Mouse (Mus musculus) gastrocnemius, adult 8-10 months (tissue): ENCODE results near the gene Tesk1. TPM values are rescaled to one million over a fixed set of nuclear protein-coding genes. Genes with fewer than 3 reads are reported as not detected.

ENCODE experiments used
- DNase-seq, 2 experiments: peaks; one replicate each; pipeline ENCODE4 v3.0.0; 2022; ENCODE audit warnings: low spot score in 2 of 2
- total RNA-seq, 4 experiments: library from RNA; stranded (reverse); gene quantifications; 2 replicates each; pipeline ENCODE4 v1.2.4; 2022

The Tesk1 gene
- total RNA-seq: 10 to 100 TPM; 53.4 to 69.3 (median 59.4) TPM

DNA sequence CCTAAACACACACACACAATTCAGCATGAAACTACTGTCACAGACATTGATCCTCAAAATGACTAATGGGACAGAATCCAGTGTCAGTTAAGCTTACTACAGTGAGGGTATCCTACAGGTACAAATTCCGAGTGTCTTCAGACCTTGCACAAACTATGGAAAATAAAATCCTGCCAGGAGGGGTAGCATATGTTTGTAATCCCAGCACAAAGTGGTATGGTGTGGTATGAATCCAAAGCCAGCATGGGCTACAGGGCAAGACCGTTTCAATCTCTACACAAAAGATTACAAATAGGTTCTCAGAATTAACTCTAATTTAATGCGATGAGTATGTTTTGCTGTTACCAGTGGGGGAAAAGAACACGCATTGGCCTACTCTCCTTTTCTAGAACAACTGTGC lies at the start of gene Tesk1:
TSS of gene Tesk1 (plus strand) at position 301 of the 400 bp plus-strand sequence.
- DNase-seq: no peak

DNA sequence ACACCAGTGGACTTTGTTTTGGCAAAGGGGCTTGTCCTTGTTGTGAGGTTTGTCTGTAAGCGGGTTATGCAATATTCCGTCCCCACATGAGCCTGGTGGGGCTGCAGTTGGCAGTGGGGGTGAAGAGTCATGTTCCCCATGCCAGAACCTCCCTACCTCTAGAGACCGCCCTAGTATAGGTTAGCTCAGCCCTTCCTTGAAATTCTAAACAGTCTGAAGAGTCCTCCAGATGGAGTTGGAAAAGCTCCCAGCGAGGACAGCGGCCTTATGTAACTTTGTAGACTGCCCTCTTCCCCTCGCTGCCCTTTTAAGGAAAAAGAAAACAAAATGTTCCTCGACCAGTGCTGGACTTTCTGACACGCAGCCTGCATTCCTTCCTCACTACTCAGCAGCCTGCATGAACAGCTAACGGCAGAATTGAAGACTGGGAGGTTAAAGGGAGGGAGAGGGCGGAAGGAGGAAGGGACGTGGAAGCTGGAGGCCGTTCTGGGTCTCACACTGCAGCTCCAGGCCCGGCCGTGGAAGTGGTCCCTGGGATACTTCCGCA lies 47.3 kb upstream of the Tesk1 start:
- DNase-seq: peak; percentile 67 to 84

DNA sequence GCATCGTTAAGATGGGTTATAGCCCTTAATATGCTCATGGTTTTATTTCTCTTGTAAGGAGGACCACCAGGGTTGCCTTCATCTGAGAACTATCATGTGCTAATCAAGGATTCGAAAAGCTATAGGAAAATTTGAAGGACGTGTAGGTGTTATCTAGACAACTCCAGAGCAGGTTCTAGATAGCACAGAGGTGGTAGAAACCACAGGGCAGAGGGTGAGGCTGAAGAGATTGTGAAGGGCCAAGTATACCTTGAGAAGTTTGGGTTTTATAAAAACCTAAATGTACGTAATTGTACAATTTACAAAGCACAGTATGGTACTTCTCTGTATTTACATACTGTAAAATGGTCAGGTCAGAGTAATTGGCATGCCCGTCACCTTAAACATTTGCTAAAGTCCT lies 46.6 kb upstream of the Tesk1 start:
- DNase-seq: no peak

DNA sequence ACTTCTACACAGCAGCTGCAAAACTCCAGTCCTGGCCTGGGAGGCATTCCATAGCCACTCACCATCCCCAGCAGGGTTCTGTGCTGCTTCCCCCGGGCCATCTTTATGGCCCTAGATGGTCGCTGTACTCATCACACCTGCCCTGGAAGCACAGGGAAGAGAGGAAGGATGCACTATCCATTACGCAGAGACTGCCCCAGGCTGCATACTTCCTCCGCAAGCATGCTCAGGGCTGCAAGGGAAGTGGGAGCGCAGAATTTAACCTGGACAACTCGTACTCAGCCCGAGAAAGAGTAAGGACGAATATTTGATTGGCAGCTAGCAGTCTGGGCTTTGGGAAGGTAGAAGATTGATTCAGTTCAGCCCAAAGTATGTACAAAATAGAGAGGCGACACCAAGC lies 45.9 kb upstream of the Tesk1 start:
- DNase-seq: no peak

DNA sequence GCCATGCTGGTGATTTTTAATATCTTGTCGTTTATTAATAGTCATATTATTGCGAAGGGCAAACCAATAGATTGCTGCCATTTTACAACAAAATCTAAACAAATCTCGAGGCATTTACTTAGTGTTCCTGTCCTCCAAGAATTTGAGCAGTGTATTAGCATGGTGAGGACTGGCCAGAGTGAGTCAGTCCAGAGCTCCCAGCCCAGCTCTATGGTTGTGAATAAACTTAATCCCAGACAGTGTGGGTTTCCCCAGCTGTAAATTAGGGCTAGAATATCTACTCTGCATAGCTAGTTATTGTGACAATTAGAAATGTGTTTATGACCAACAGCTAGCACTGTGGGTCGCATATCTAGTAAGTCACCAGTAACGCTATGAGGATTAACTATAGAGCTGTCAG lies 45.4 kb upstream of the Tesk1 start:
- no peak for DNase-seq

DNA sequence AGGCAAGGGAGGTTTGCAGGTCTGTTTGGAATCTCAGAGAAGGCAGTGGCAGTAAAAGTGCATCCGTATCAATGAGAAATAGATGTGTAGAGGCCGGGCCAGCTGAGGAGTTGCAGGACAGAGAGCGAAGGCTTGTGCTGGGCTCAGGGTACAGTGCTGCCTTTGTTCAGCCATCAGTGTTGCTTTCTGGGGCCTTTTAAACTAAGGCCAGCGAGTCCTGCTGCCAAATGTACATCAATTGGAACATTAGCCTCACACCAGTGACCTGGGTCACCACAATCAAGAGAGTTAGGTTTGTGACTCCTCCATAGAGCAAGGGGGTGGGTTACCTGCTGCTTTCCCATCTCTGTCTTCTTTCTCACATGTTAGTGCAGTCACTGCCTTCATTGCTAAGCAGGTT lies 43.7 kb upstream of the Tesk1 start:
- no peak for DNase-seq

DNA sequence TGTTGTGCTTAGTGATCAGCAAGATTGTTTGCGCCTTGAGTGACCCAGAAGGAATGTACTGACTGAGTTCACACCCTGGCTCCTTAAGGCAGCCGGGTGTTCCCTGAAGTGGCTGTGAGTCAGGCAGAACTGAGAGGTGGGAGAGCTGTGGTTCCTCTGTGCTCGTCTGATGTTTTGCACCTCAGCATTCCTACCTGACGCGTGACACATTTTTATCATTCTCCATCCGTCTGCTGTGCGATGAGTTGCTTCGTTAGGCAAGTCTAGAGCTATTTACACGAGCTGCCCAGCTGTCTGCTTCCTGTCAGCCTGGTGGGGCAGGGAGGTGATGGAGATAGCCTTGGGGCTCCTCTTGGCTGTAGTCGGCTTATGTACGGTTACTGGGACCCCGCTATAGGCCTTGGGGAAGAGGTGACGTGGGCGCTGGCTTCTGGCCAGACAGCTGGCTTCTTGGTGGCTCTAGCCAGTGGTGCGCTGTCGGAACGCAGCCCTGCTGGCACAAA lies 42.9 kb upstream of the Tesk1 start:
- DNase-seq: peak; percentile 36 to 58

DNA sequence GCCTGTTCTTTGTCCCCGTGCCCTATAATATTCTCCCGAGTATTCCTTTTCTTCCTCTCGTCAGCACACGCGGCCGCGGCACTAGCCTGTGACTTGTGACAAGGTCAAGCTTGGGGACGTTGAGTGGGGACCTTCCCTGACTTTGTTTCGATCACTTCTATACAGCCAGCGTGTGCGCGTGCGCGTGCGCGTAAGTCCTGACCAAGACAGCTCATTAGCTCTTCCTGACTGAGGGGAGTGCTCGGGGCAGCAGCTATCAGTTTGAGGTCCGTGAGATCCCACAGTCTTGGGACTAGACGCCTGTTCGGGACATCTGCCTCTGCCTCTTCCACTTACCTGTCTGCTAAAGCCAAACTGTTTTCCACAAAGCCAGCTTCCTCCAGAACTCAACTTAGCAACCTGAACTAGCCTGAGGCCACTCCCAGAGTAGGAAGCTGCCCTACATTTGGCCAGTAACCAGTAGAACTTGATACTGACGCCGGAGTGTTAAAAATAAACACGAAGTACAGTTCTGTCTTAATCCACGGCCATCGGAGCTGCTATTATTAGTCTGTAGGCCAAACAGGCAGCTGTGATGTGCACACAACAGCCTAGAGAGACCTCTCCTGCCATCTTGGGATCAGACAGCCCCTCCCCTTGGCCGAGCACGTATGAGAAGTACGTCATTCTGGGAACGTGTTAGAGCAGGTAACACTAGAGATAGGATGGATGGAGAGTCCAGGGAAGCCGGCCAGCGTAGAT lies 42.2 kb upstream of the Tesk1 start:
- DNase-seq: peak; percentile 38 to 66

DNA sequence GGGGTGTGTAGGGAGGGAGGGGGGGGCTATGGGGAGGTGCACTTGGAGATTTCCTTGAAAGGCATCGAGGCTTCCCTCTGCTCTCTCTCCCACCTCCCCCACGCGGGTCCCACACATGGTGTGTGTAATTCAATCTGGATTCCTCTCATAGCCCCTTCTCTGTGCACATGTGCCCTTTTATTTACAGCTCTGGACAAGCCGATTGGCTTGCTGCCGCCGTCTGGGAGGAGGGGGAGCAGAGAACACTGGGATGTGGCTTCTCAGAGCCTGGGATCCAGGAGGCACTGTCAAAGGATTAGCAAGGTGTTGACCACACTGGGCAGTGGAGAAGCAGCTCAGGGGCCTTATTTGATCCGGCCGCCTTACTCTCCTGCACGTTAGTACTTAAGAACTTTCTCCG lies 40.8 kb upstream of the Tesk1 start:
- DNase-seq: no peak

DNA sequence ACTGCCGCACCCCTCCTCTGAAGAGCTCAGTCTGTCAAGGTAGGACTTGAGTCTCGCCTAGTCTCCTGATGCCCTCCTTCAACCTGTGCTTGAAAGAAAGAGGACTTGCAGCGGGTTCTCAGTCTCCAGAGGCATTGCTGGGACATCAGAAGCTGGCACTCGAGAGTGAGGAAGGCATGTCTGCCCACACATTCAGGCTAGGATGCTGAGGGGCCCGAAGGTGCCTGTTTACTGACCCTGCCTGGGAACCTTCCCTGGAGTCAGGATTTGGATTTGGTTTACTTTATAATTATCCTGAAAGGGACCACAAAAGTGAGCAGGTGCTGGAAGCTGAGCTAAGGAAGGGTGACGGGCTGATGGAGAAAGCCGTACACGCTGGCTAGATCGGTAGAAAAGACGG lies 40.3 kb upstream of the Tesk1 start:
- no peak for DNase-seq

DNA sequence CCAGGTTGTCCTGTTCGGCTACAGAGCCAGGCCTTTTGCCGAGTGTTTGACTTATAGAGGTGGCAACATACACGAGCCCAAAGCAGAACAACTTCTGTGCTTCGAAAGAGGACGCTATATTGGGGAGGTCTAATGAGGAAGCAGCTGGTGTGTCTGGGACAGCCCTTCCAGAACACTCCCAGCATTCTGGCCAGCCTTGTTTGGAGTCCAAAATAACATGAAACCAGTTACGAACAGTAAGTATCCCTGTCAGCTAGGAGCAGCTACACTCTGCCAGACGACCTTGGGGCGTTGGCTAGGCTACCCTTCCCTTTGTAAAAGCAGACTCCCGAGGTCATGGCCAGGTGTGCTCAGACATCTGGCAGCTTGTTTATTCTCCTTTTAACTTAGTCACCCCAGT lies 39.5 kb upstream of the Tesk1 start:
- DNase-seq: peak; percentile 51 to 53

DNA sequence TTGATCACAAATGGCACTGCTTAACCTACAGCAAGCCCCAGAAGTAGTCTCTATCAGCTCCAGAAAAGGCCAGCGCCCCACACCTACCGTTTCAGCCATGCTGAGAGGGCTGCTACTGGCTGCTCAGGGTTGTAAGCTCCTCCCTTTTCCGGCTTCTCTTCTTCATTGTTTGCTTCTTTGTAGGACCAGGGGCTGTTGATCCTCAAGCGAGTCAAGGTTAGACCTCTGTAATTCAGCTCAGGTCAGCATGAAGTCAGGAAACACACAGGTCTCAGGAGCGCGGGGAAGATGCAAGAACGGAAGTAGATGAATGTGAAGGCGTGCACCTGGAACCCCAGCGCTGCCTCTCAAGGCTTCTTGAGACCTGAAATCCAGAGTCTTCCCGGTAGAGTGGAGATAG lies 37.0 kb upstream of the Tesk1 start:
- no peak for DNase-seq

DNA sequence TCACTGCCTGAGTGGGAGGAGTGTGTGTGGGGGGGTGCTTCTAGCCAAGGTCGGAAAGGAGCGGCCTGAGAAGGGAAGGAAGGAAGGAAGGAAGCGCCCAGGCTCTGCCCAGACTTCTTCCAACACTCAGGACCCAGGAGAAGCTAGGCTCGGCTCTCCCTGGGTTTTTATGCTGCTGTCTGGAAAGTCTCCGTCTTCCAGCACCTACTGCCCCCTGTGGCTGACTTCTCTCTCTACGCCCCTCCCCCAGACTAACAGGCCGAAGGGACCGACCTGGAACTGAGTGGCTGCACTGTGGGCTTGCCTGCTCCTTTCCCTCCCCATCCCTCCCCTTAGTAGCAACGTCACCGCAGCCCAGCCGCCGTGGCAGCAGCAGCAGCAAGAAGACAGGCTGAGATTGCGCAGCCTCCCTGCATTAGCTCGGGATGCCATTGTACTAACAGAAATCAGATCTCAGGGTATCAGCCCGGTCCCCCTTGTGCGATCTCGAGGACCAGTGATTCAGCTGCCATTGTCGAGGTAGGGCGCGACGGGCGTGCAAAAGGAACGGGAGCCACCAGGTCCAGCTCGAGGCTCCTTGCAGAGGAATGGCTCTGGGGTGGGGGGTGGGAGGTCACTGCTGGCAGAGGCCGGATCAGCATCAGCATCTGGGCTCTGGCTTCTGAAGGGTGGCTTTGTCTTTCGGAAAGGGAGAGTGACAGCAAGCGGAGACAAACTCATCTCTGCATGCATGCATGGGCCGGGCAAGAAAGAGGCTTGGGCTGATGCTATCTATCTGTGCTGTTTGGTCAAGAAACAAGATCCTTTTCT lies 35.4 kb upstream of the Tesk1 start:
- peak; percentile 40 to 59 for DNase-seq

DNA sequence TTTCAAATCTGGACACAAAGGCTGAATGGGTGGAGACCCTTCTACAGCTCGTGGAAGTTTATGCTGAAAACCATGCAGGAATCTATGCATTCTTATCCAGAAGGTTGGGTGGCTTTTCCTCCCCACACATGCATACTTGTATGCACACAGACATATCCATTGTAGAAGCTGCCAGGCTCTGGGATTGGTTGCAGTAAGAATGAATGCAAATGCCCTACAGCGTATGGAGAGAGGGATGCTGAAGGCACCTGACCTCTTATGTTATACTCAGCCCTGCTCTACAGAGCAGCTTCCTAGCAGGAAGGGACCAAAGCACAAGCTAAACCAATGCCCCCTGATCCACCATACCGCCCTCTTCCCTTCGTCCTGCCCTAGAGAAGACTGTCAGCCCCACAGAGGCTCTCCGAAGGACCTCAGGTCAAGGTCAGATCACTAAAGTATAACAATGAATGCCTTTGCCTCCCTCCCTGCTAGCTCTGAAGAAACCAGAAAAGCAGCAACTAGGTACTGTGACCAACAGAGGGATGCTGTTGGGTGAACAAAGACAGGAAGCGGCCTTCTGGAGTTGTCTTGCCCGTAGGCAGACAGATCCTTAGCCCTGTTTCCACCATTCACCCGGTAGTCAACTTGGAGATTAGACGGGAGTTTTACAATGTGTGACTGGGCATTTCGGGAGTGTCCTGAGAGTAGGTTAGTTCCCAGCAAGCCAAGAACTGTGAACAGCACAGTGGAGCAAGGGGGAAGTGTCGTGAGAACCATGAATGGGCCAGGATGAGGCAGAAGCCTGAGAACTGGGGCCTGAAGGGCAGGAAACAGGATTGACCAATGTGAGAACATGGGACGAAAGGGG lies 34.4 kb upstream of the Tesk1 start:
- DNase-seq: no peak

DNA sequence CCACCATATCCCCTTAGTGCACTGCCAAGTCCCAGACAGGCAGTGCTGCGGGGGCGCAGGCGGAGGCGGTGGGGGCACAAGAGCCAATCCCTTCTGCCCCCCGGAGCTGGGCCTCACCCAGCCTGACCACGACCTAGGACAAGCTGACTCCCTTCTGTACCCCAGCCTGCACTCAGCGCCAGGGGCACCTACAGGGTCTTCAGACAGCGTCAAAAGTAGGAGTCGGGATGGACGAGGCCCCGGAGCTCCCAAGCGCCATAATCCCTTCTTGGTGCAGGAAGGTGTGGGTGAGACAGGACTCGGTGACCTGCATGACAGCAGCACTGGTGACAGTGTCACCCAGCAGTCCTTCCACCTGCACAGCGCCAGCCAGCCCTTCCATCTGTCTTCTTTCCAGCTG lies 27.0 kb upstream of the Tesk1 start:
- no peak for DNase-seq

DNA sequence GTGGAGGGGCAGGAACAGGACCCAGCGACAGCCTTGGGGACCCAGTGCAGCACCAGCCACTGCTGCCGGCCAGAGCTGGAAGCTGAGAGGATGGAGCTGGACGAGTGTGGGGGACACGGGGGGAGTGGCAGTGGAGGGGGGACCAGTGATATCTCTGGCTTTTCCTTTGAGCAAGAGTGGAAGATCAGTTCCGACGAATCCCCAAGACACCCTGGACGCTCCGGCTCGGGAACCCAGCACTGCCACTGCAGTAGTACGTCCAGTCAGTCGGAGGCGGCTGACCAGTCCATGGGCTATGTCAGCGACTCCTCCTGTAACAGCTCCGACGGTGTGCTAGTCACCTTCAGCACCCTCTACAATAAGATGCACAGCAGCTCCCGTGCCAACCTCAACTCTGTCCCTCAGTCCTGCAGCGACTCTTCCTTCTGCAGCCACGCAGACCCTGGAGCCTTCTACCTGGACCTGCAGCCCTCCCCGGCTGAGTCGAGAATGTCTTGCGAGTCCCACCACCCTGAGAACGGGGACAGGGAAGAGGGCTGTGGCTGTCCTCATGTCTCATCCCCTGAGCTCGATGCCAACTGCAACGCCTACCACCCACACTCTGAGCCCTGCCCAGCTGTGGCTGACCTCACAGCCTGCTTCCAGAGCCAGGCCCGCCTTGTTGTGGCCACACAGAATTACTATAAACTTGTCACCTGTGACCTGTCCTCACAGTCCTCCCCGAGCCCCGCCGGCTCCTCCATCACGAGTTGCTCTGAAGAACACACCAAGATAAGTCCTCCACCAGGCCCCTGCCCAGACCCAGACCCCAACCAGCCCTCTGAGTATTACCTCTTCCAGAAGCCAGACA lies 26.3 kb upstream of the Tesk1 start:
- no peak for DNase-seq

DNA sequence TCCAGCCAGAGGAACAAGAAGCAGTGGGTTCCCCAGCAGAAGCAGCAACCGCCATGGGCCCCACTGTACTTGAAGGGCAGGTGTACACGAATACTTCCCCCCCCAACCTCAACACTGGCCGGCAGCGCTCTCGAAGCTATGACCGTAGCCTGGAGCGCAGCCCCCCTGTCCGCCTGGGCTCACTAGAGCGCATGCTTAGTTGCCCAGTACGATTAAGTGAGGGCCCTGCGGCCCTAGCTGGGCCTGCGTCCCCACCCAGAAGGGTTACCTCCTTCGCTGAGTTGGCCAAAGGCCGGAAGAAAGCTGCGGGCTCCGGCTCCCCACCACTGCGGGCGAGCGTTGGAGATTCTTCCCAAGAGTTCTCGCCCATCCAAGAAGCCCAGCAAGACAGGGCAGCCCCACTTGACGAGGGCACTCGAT lies 25.7 kb upstream of the Tesk1 start:
- no peak for DNase-seq

DNA sequence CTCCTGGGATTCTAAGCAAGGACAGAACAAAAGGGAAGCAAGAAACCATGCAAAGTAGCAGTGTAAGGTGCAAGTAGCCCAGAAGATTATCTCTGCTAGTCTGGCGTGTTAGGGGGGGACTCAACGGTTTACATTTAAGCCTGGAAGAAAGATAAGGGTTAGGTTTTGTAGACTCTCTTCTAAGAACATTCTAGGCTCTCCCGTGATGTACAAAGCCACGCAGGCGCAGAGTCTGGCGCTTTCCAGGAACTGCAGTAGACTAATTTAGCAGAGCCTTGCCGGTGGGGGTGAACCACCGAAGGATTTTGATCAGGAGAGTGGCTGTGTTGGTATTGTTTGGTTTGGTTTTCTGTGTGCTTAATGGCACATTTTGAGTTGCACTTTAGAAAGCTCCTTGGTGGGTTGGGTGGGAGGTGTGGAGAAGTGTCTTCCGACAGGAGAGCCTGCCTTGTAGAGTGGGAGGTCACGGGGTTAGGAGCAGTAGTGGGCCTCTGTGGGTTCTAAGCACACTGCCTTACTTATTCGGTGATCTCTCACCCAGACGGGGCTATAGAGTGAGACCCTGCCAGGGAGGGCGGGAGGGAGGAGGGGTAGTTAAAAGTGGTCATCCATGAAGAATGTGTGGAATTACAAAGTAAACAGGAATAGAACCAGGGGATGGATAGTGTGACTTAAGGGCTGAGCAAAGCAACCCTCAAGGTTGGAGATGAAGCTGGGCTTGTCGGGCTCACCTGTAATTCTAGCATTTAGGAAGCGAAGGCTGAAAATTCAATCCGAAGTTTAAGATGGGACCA lies 24.3 kb upstream of the Tesk1 start:
- no peak for DNase-seq

DNA sequence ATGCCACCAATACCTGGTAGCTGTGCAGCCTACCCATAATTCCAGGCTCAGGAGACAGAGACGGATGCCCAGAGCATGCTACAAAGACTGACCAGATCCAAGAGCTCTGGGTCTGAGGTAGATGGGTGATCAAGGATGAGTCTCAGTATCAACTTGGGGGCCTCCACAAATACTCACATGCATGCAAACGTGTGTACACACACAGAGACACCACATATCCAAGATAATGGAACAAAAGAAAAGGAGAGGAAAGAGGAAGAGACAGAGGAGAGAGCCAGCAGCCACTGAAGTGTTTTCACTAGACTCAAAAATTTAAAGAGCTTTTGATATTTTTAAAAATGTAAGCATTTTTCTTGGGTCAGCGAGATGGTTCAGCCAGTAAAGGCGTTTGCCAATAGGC lies 23.3 kb upstream of the Tesk1 start:
- no peak for DNase-seq
